Mouse (Mus musculus) heart, postnatal 0 days (tissue): ENCODE results near the gene 9830107B12Rik. TPM values are rescaled to one million over a fixed set of nuclear protein-coding genes. Genes with fewer than 3 reads are reported as not detected.
"Not testable (repeated sequence)": the region's sequence is repeated elsewhere in the genome, so short reads cannot be mapped to it uniquely, and the experiment has no call there.

Source experiments
- ATAC-seq: fragments of 200-750 bp; cut with Nextera tagmentation; 2 replicates; pipeline ENCODE4 v1.8.0; 2017; ENCODE audit warnings: low read depth, moderate number of reproducible peaks, moderate library complexity; ENCODE audit not compliant: insufficient read depth
- DNase-seq: peaks from one replicate; pipeline ENCODE4 v3.0.0-alpha.2; 2016; ENCODE audit warnings: low spot score
- H3K27ac ChIP-seq: fragments of 300-500 bp; sonication (generic); 2 replicates; pipeline ENCODE4 v1.5.1; 2014; ENCODE audit warnings: low read depth, mild to moderate bottlenecking
- H3K27me3 ChIP-seq: fragments of 300-500 bp; sonication (generic); 2 replicates; pipeline ENCODE4 v1.6.1; 2014; ENCODE audit warnings: low read length, mixed read lengths; ENCODE audit not compliant: control insufficient read depth, insufficient read depth
- H3K36me3 ChIP-seq: fragments of 300-500 bp; sonication (generic); replicated peaks from 2 replicates; pipeline ENCODE4 v1.6.1; 2014; ENCODE audit warnings: low read length, mixed read lengths; ENCODE audit not compliant: control insufficient read depth, insufficient read depth
- H3K4me1 ChIP-seq: fragments of 300-500 bp; sonication (generic); 2 replicates; pipeline ENCODE4 v1.6.1; 2014; ENCODE audit warnings: antibody characterized with exemption; ENCODE audit not compliant: control insufficient read depth, insufficient read depth
- H3K4me2 ChIP-seq: fragments of 300-500 bp; sonication (generic); 2 replicates; pipeline ENCODE4 v1.6.1; 2014; ENCODE audit warnings: low read depth, mild to moderate bottlenecking, low read length, moderate library complexity
- H3K4me3 ChIP-seq: fragments of 300-500 bp; sonication (generic); 2 replicates; pipeline ENCODE4 v1.5.1; 2014; ENCODE audit warnings: low read depth, low read length
- H3K9ac ChIP-seq: fragments of 300-500 bp; sonication (generic); replicated peaks from 2 replicates; pipeline ENCODE4 v1.6.1; 2014; ENCODE audit warnings: low read depth, low read length, mixed read lengths
- H3K9me3 ChIP-seq: fragments of 300-500 bp; sonication (generic); replicated peaks from 2 replicates; pipeline ENCODE4 v1.6.1; 2016; ENCODE audit warnings: low read length; ENCODE audit not compliant: control insufficient read depth
- CTCF ChIP-seq: IDR thresholded peaks from 2 replicates; pipeline ENCODE4 v1.5.1; 2016; ENCODE audit warnings: antibody characterized with exemption, control low read depth, low read depth
- EP300 ChIP-seq: IDR thresholded peaks from 2 replicates; pipeline ENCODE4 v1.6.1; 2016; ENCODE audit warnings: antibody characterized with exemption, low read depth
- WGBS: fragments of 180-500 bp; shearing (Covaris S2); extraction: QIAGEN DNeasy Blood & Tissue Kit; methylation state at CpG from one replicate; pipeline ENCODE4 v1.1.7; 2014; 5-methylcytosine and 5-hydroxymethylcytosine counted together
- polyA plus RNA-seq: library from polyadenylated mRNA; unstranded; fragments of >200 nt; fragmentation: Nextera tagmentation; extraction: Ambion mirVana; gene quantifications from 2 replicates; pipeline ENCODE4 v1.2.1, GENCODE M21; 2015
- total RNA-seq: library from RNA; depleted of rRNA; stranded (reverse); fragments of >200 nt; gene quantifications from 2 replicates; pipeline ENCODE4 v1.2.3, GENCODE M21; 2014; ENCODE audit warnings: low replicate concordance; rRNA removed

The 9830107B12Rik gene
- total RNA-seq (not detected in 2 replicates), polyA plus RNA-seq (0.08 TPM in 1 of 2 replicates, not detected in the other)

DNA sequence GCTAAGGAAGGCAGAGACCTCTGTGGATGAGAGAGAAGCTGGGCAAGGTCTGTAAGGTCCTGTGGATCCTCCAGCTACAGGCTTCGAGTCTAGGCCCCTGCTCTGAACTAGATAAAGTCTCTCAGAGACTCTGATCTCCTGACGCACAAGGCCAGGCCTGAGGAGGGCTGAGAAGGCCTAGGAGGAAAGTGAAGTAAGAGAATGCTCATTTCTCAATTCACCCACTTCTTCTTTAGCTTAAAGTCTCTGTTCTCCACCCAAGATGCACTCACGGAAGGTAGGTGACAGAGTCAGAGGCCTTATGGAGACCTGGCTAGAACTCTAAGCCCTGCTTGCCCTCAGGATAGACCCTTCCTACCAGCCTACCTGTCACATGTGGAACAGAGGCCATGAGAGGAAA, at the start of gene 9830107B12Rik:
Gene 9830107B12Rik, minus strand, starts transcription at position 149 of the 400 bp plus-strand sequence.
- DNase-seq: no peak
- no peak for ATAC-seq
- H3K4me1 ChIP-seq: no peaks in the 10 kb centered on the region
- H3K36me3 ChIP-seq: no peaks in the 10 kb centered on the region
- no peak within 1 kb of the TSS for H3K4me3 ChIP-seq
- peaks cover 5% of the 10 kb centered on the region; the same call in 1 of the 2 replicates for H3K9me3 ChIP-seq
- H3K27me3 ChIP-seq: no peaks in the 10 kb centered on the region
- H3K4me2 ChIP-seq: no peak within 1 kb of the TSS
- no peak within 1 kb of the TSS for H3K27ac ChIP-seq
- H3K9ac ChIP-seq: no peak within 1 kb of the TSS
- no peak for TF ChIP-seq EP300
- TF ChIP-seq CTCF: no peak
- 49% methylated on average over 3 of the region's 3 CpGs for WGBS

DNA sequence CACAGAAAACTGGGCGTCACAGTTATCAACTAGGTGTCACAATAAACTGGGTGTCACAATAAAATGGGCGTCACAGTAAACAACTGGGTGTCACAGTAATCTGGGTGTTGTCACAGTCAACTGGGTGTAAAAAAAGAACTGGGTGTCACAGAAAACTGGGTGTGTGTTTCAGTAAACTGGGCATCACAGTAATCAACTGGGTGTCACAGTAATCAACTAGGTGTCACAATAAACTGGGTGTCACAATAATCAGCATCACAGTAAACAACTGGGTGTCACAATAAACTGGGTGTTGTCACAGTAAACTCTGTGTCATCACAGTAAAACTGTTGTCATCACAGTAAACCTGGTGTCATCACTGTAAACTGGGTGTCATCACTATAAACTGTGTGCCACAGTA, 46.3 kb upstream of the 9830107B12Rik start:
- no peak for TF ChIP-seq CTCF
- no peaks in the 10 kb centered on the region for H3K4me1 ChIP-seq
- no peak for DNase-seq
- no peak overlapping the region for H3K4me2 ChIP-seq
- no peaks in the 10 kb centered on the region for H3K36me3 ChIP-seq
- ATAC-seq: no peak
- no peaks in the 10 kb centered on the region for H3K9me3 ChIP-seq
- no peak overlapping the region for H3K9ac ChIP-seq
- WGBS: 45% methylated on average over 2 of the region's 2 CpGs
- no peak overlapping the region for H3K27ac ChIP-seq
- H3K4me3 ChIP-seq: no peak overlapping the region
- H3K27me3 ChIP-seq: no peaks in the 10 kb centered on the region

DNA sequence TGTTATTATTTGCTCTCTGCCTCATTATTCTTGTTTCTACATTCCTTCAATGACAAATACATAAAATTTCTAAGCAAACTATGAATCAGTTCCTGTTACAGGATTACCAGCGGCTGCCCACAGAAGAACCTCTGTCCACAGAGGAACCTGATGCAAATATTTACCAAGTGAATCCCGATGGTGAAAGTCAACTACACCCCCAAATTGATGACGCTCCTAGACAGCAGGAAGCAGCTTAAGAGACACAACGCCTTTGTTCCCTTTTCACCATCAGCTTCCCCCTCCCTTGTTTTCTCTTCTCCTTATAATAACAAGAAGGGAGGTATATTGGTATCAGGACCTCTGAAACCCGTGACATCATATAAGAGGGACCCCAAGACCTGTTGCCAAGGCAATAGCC, 39.2 kb upstream of the 9830107B12Rik start:
- Histone ChIP-seq H3K36me3 (no peaks in the 10 kb centered on the region), H3K4me2 (no peak overlapping the region), H3K4me1 (no peaks in the 10 kb centered on the region), H3K9me3 (no peaks in the 10 kb centered on the region), H3K9ac (no peak overlapping the region), H3K4me3 (no peak overlapping the region), H3K27me3 (no peaks in the 10 kb centered on the region), H3K27ac (no peak overlapping the region)
- TF ChIP-seq EP300 (no peak), CTCF (no peak)
- no peak for DNase-seq
- WGBS: 65% methylated on average over 5 of the region's 5 CpGs
- no peak for ATAC-seq

DNA sequence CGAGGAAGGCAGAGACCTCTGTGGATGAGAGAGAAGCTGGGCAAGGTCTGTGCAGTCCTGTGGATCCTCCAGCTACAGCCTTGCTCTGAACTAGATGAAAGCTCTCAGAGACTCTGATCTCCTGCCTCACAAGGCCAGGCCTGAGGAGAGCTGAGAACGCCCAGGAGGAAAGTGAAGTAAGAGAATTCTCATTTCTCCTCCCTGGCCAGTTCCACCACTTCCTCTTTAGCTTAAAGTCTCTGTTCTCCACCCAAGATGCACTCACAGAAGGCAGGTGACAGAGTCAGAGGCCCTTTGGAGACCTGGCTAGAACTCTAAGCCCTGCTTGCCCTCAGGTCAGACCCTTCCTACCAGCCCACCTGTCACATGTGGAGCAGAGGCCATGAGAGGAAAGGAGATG, 21.0 kb upstream of the 9830107B12Rik start, which contains the start of gene A530064D06Rik:
Gene A530064D06Rik, minus strand, starts transcription at position 173 of the 400 bp plus-strand sequence.
- ATAC-seq, H3K36me3 ChIP-seq, H3K27ac ChIP-seq, H3K4me1 ChIP-seq, H3K27me3 ChIP-seq, H3K4me3 ChIP-seq, DNase-seq, H3K9ac ChIP-seq, H3K4me2 ChIP-seq, H3K9me3 ChIP-seq: not testable (repeated sequence)
- 54% methylated on average over 2 of the region's 2 CpGs for WGBS

DNA sequence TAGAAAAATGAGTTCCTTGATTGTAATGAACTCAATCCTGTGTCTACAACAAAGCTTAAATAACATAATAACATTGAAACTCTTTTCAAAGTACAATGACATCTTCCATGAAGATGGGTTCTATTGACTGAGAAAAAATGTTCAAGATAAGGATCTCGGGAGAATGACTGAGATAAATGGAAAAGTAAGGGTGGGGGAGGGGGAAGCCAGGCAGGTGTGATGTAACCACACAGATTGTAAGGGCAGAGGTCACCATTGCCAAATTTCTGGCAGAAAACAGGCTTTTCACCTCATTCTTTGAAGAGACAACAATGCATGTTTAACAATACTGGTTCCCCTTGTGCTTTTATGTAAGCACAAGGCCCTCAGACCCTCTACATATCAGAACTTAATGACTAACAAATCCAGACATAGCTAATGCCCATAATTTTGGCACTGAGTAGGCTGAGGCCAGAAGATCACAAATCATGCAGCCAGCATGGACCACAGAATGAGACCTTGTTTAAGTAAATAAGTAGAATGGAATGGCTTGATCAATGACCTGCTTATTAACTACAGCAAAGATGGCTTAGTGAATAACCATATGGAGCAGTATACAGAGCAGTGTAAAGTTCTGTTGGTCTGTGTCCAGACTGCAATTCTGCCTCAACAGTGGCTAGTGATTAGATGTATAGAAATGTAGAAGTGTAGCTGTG, 11.5 kb upstream of the 9830107B12Rik start:
- TF ChIP-seq EP300 (no peak), CTCF (no peak)
- Histone ChIP-seq H3K9me3 (peaks cover 9% of the 10 kb centered on the region; the same call in 1 of the 2 replicates), H3K27ac (no peak overlapping the region), H3K9ac (no peak overlapping the region), H3K27me3 (no peaks in the 10 kb centered on the region), H3K36me3 (no peaks in the 10 kb centered on the region), H3K4me3 (no peak overlapping the region), H3K4me1 (no peaks in the 10 kb centered on the region), H3K4me2 (no peak overlapping the region)
- 22% methylated on average over 1 of the region's 1 CpGs for WGBS
- DNase-seq (no peak), ATAC-seq (no peak)

DNA sequence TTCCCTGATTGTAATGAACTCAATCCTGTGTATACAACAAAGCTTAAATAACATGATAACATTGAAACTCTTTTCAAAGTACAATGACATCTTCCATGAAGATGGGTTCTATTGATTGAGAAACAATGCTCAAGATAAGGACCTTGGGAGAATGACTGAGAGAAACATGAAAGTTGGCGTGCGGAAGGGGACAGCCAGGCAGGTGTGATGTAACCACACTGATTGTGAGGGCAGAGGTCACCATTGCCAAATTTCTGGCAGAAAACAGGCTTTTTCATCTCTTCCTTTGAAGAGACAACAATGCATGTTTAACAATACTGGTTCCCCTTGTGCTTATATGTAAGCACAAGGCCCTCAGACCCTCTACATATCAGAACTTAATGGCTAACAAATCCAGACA, 13.3 kb downstream of the 9830107B12Rik start:
- no peaks in the 10 kb centered on the region for H3K27me3 ChIP-seq
- DNase-seq (no peak), ATAC-seq (no peak)
- H3K9ac ChIP-seq: no peak overlapping the region
- TF ChIP-seq EP300 (no peak), CTCF (no peak)
- H3K27ac ChIP-seq: no peak overlapping the region
- H3K4me2 ChIP-seq: no peak overlapping the region
- no peak overlapping the region for H3K4me3 ChIP-seq
- WGBS: 78% methylated on average over 2 of the region's 2 CpGs
- H3K9me3 ChIP-seq: no peaks in the 10 kb centered on the region
- H3K36me3 ChIP-seq: no peaks in the 10 kb centered on the region
- no peaks in the 10 kb centered on the region for H3K4me1 ChIP-seq
